Mouse (Mus musculus) adrenal gland (tissue): ENCODE measurements around the gene Mapk8.

Source experiments
- intact Hi-C: fragments of 180-260 bp; cut with DNase I; formaldehyde crosslinking; loops from one replicate; pipeline ENCODE4 v1.15.1; 2025

Gene Mapk8

DNA sequence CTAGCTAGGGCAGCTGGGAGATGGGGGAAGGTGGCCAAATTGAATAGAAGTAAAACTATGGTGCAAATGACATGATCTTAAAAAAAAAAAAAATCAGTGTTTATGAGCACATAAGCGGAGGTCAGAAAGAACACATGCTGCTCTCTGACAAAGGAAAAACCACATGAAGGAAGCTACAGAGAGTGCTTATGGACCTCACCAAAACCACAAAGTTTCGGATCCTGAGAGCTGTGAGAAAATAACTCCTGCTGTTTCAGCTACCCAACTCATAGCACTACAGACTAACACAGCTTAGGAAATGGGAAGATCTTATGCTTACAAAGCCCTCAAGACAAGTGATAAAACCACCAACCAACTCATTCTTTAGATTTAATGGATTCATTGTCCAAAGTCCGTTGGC, 46.9 kb downstream of the Mapk8 start:
- intact Hi-C loops, result no loop called here

GRCm38 (mm10) chr14:33398065-33398860, 48.7 kb downstream of the Mapk8 start:
- intact Hi-C loops, result no loop called here

- intact Hi-C loops, result no loop called here
These were observed 66.0 kb downstream of the Mapk8 start for GRCm38 (mm10) chr14:33380830-33381457.

- intact Hi-C loops, result no loop called here
These were observed 68.2 kb downstream of the Mapk8 start for GRCm38 (mm10) chr14:33378723-33379122.

DNA sequence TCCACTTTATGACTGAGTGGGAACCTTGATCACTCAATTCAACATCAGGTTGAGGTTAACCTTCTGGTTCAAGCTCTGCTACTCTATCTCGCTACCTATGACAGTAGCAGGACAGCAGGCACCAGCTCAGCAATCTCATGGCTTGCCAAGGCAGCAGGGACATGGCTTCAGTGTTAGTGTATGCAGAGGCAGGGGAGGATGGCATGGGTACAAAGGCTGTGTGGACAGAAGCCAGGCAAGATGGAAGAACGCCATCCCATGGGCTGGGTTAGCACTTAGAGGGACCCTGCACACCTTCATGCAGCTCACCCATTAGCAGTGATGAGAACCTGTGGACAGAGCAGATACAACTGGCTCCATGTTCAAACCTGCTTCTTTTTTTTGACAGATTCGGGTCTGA, 69.7 kb downstream of the Mapk8 start:
- intact Hi-C loops, result no loop called here

DNA sequence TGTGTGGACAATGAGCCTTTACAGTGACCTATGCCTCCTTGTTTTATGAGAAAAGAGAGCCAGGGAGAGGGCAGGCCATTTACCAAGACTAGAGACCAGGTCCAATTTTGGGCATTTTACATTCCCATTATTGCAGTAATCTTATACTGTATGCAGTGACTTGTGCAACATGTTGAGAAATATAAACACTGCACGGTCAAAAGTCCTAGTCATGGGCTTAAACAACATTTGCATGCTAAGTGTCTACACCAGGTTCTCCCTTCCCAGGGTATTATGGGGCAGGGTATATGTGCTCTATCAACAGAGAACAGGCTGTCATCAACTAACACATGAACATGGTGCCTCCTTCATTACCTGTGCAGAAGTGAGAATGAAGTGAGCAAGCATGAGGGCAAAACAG, 72.9 kb downstream of the Mapk8 start:
- intact Hi-C loops, result no loop called here

- intact Hi-C loops, result no loop called here
These were observed 73.7 kb downstream of the Mapk8 start for GRCm38 (mm10) chr14:33373271-33373670.

- intact Hi-C loops, result loop anchor here (1.0 to 2.0 kb wide), 2 partner anchors 58 to 156 kb away; partner anchors contain the start of gene Arhgap22
These were observed 75.7 kb downstream of the Mapk8 start for GRCm38 (mm10) chr14:33371248-33371647.

DNA sequence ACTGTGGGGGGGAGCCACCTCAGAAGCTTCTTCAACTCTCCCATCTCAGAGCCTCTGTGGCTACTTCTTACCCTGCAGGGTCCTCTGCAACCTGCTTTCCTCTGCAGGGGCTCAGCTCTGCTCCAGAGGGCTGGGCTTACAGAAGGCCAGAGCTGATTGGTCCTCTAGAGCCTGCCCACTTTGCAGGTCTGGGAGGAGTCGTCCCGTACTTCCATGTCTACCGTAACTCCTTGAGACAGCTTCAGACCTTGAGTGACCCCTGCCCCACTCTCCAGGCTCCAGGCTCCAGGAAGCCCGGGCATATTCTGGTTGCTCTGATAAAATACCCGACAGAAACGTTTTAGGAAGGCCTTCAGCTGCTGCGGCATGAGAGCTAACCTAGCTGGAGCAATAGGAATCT, 76.9 kb downstream of the Mapk8 start:
- intact Hi-C loops, result loop anchor here (2.0 kb wide), 1 partner anchor 155 kb away; the partner anchor contains the start of gene Arhgap22

DNA sequence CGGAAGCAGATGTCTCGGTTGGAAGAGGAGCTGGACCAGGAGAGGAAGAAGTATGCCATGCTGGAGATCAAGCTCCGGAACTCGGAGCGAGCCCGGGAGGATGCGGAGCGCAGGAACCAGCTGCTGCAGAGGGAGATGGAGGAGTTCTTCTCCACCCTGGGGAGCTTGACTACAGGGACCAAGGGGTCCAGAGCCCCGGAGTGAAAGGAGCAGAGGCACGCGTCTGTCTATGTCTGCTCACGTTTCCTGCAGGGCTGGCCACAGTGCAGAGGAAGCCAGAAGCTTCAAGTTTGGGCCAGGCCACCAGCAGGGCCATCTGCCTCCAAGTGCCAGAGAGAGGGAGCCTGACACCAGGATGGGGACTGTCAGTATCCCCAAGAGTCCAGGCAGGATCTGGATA, 77.6 kb downstream of the Mapk8 start:
- intact Hi-C loops, result no loop called here

GRCm38 (mm10) chr14:33366891-33367777, 79.8 kb downstream of the Mapk8 start:
- intact Hi-C loops, result no loop called here

DNA sequence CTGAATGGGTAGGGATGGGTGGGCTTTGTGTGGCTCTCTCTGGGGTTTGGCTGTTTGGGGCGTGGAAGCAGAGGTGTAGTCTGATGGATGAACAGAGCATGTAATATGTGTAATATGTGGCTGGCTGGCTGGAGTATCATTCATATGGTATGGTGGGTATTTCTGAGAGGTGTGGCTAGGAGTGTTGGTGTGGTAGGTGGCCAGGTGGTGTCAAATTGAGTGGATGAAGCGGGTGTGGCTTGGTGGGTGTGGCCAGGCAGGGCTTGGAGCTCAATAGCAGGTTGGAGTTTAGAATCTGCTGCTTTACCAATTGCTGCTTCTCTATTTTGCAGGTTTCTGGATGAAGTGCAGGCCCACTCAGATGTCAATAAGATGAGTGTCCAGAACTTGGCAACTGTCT, 82.9 kb downstream of the Mapk8 start:
- intact Hi-C loops, result no loop called here

GRCm38 (mm10) chr14:33363611-33364010, 83.3 kb downstream of the Mapk8 start:
- intact Hi-C loops, result no loop called here

DNA sequence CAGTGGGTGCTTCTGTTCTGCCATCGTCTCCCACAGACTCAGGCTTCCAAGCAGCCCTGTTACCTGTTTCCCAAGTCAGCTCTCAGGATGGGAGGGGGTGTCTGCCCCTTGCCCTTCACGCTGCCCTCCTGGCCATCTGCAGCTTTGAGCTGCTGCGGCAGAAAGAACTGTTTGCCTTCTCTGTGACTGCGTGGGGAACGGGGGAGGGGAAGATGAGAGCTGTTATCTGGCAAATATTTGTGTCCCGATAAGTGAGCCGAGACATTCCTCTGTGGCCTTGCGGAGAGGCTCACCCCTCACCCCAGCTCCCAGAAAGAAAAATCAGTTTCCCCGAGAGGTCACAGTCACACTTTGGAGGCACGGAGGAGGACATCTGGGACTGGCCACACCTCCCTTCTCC, 84.2 kb downstream of the Mapk8 start:
- intact Hi-C loops, result no loop called here

DNA sequence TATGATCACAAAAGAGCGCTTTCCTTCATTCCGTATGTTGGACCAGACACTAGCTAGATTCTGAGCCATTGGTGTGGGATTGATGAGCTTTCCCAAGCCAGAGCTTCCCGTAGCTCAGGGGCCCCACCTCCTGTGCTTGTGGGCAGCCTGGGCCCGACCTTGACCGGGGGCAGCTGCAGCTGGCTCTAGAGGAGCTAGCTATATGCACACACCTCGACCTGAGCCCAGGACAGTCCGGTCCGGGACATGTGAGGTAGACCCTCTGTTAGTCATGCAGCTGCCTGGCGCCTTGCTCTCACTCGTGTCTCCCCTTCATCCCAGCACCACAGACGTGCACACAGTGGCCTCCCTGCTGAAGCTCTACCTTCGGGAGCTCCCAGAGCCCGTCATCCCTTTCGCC, 84.8 kb downstream of the Mapk8 start:
- intact Hi-C loops, result no loop called here

DNA sequence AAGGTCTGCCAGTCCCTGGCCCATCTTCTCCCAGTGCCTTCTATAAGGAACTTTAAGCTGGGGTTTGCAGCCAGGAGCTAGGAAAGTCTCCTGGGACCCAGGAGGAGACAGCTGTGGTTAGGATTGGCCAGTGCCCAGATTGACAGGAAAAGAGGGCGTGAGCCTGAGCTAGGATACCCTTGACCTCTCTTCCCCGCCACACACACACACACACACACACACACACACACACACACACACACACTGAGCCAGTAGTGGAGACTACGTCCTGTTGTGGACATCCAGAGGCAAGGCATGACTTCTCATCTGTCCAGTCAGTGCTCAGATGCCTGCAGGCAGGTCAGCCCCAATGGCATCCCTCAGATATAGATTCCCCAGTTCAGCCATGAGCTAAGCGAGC, 85.4 kb downstream of the Mapk8 start:
- intact Hi-C loops, result no loop called here

- intact Hi-C loops, result no loop called here
These were observed 88.1 kb downstream of the Mapk8 start for GRCm38 (mm10) chr14:33358891-33359290.

GRCm38 (mm10) chr14:33357600-33358368, 89.2 kb downstream of the Mapk8 start:
- intact Hi-C loops, result no loop called here

GRCm38 (mm10) chr14:33355276-33355675, 91.7 kb downstream of the Mapk8 start:
- intact Hi-C loops, result no loop called here

DNA sequence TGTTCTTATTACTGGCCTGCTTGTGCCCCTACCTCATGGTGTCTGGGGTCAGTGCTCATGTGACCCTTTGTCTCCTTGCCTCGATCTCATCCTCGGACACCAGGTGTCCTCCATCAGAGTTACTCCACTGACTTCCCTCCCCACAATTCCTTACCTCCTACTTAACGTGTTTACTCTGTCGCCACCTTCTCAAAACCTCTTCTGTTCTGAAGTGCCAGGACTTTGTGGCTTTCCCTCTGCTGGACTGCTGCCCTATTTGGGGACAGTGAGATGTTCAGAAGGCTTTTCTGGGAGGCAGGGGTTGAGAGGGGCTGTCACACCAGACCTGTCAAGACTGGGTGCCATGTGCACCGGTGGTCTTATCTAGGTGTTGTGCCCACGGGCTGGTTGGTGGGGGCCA, 94.1 kb downstream of the Mapk8 start:
- intact Hi-C loops, result no loop called here
